In genomic region chr1:182520091-182520937, GRCm38 (mm10) we compare ENCODE assay signal across 9 mouse cellular contexts. TPM values are rescaled to one million over a fixed set of nuclear protein-coding genes. Genes with fewer than 3 reads are reported as not detected.
DNase-seq lines count a peak whose midpoint lies in the region; ATAC-seq lines count a peak whose summit lies in the region.
"Had no signal": no experiment of that assay in that cellular context is flagged by ENCODE, and none has a peak within 500 bp of the region (broad histone marks: within the 10 kb centered on the region; RNA-seq: fewer than 3 reads in every experiment).

No protein-coding gene starts in this region.

- no peak for ATAC-seq in heart, embryonic 11.5 days (replicated peaks; ENCODE audit: insufficient number of reproducible peaks, low FRiP score, low TSS enrichment)
- peak; percentile 71 for ATAC-seq in monocyte, adult 5-6 weeks (replicated peaks; ENCODE audit: insufficient number of reproducible peaks, low FRiP score, low TSS enrichment, poor library complexity, severe bottlenecking)

- peak overlapping the region; percentile 31 for H3K4me3 ChIP-seq in brown adipose tissue, adult 24 weeks (ENCODE audit: insufficient read depth, low read depth, low read length)
- no peak overlapping the region for H3K4me3 ChIP-seq in heart, embryonic 11.5 days (ENCODE audit: low read depth, low read length)

- no peaks in the 10 kb centered on the region for H3K36me3 ChIP-seq in heart, embryonic 11.5 days (ENCODE audit: control insufficient read depth, insufficient read depth, low read length)

- 0 out of 2 replicates have a peak overlapping the region, but pooled peaks have one; percentile 46 for H3K9ac ChIP-seq in heart, embryonic 11.5 days (ENCODE audit: low read depth, low read length)
- H3K9ac ChIP-seq: liver, embryonic 14.5 days had no signal

- H3K9me3 ChIP-seq in heart, embryonic 11.5 days (replicated peaks; ENCODE audit: control insufficient read depth, low read length), result no peaks in the 10 kb centered on the region

- H3K4me1 ChIP-seq in brown adipose tissue, adult 24 weeks (ENCODE audit: control insufficient read depth, insufficient read depth, insufficient read length, low read length), result peaks cover 30% of the 10 kb centered on the region
- H3K4me1 ChIP-seq in heart, embryonic 11.5 days (ENCODE audit: control insufficient read depth, insufficient read depth, low read length), result peaks cover 26% of the 10 kb centered on the region

- no peaks in the 10 kb centered on the region for H3K27me3 ChIP-seq in heart, embryonic 11.5 days (ENCODE audit: control insufficient read depth, insufficient read depth, low read length)

- H3K27ac ChIP-seq in brown adipose tissue, adult 24 weeks (replicated peaks; ENCODE audit: low read depth, low read length), result peak overlapping the region; percentile 96
- peak overlapping the region; percentile 79 for H3K27ac ChIP-seq in heart, embryonic 11.5 days (ENCODE audit: low read depth, low read length)
- H3K27ac ChIP-seq: liver, embryonic 14.5 days had no signal

- peak; percentile 54 to 70 for DNase-seq in adrenal gland, adult (ENCODE audit: inconsistent age in 2 of 2, low spot score in 1 of 2)
- no peak for DNase-seq in adrenal gland, adult 8-10 months
- DNase-seq in kidney, postnatal 14 days, result peak; percentile 49
- DNase-seq in testis, postnatal 14 days (ENCODE audit: low spot score), result peak; percentile 27
- no peak for DNase-seq in cerebellum, adult 9-10 months

- WGBS in heart, embryonic 11.5 days (ENCODE audit: insufficient replicate concordance), result 17% methylated on average over 14 of the region's 14 CpGs

- peak overlapping the region; percentile 24 for H3K4me2 ChIP-seq in heart, embryonic 11.5 days

RNA-seq across cellular contexts. Expression of gene Capn2, which starts 2.9 kb away (rescaled TPM):
- 10 to 100 TPM; 53.3 to 96.0 (median 73.4) TPM for total RNA-seq in adrenal gland, adult 8-10 months (2022)
- polyA plus RNA-seq in brown adipose tissue, adult 24 weeks (2012; ENCODE audit: insufficient read depth, insufficient read length, missing spikeins), result 108 and 113 TPM in 2 replicates
- polyA plus RNA-seq in heart, embryonic 11.5 days (2014; fragmentation: Nextera tagmentation; extraction: Ambion mirVana), result 68.1 and 83.7 TPM in 2 replicates
- total RNA-seq in monocyte, adult 5-6 weeks (2017), result 167 to 244 TPM (median 240 TPM) in 3 replicates

RNA-seq across cellular contexts. Expression of gene Capn8, which starts 44.5 kb away (rescaled TPM):
- under 1 TPM; 0.16 to 0.59 (median 0.19) TPM for total RNA-seq in adrenal gland, adult 8-10 months (2022)
- polyA plus RNA-seq in brown adipose tissue, adult 24 weeks (2012; ENCODE audit: insufficient read depth, insufficient read length, missing spikeins), result not detected in 2 replicates
- not detected in 2 replicates for polyA plus RNA-seq in heart, embryonic 11.5 days (2014; fragmentation: Nextera tagmentation; extraction: Ambion mirVana)
- not detected in 3 replicates for total RNA-seq in monocyte, adult 5-6 weeks (2017)

Comparison
In these comparisons a context has a peak if more than half of its experiments do, and no peak if none do; other contexts are left out.
1. DNase-seq: peak in adrenal gland, adult (2 of 2), kidney, postnatal 14 days (single experiment) and testis, postnatal 14 days (single experiment); none in adrenal gland, adult 8-10 months (single experiment) and cerebellum, adult 9-10 months (single experiment).